Mouse (Mus musculus) bone marrow macrophage, adult 2 months (primary cell): ENCODE measurements around the gene Nsmf.

Experiments
- CTCF ChIP-seq: IDR thresholded peaks from 2 replicates; pipeline ENCODE4 v1.5.1; 2012; ENCODE audit warnings: low read depth, mild to moderate bottlenecking, low read length, moderate library complexity
- POLR2A ChIP-seq: IDR thresholded peaks from 2 replicates; pipeline ENCODE4 v1.6.1; 2012; ENCODE audit warnings: mild to moderate bottlenecking, low read depth, low read length, borderline replicate concordance

GRCm38 (mm10) chr2:25088636-25089035 lies 34.5 kb downstream of the Nsmf start:
- TF ChIP-seq POLR2A (no peak), CTCF (no peak)
